Mouse (Mus musculus) kidney, adult 2 months (tissue): ENCODE data around the gene 4931429L15Rik.

Experiments used
- CTCF ChIP-seq: fragments of 200-500 bp; conservative IDR thresholded peaks from 2 replicates; pipeline ENCODE4 v1.5.1; 2011; ENCODE audit warnings: low read depth, mild to moderate bottlenecking, control low read depth, low read length, moderate library complexity, mixed read lengths; ENCODE audit not compliant: insufficient read depth, insufficient read length
- POLR2A ChIP-seq: fragments of 200-500 bp; IDR thresholded peaks from one replicate; pipeline ENCODE4 v1.6.1; 2011; ENCODE audit warnings: low read depth, low read length, control low read depth

GRCm38 (mm10) chr9:46256658-46257385 is 63.0 kb downstream of the 4931429L15Rik start:
- no peak for TF ChIP-seq POLR2A
- no peak for TF ChIP-seq CTCF
